Mouse (Mus musculus) right cerebral cortex, postnatal 36 days (tissue): ENCODE results near the gene Ncor2.

Experiments
- DNase-seq, 2 experiments: peaks; one replicate each; pipeline ENCODE4 v3.0.0; 2022; ENCODE audit warnings: low spot score in 2 of 2, mixed read lengths in 1 of 2

Ncor2 gene

DNA sequence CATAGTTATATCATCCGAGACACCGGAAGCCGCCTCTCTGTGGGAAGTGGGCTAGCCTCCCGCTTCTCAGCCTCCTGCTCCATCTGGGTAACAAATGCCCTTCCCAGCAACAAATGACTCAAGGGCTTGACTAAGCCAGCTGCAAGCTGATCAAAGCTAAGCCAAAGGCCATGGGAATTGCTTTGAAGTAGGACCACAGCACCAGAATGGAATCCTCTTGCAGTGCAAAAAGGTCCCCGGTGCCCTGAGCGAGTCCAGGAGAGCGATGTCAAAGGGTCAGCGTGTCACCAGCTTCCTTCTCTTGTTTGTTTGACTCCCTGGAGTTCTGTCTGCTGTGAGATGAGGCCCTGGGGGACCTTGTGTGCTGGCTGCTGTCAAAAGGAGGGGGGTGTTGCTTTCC is 209.2 kb downstream of the Ncor2 start:
- DNase-seq: no peak
